Mouse (Mus musculus) MEL (cell line): ENCODE measurements at regions not wholly inside any gene's neighbourhood (a gene's known extent, or its start where the extent isn't known, plus 50 kb on each side); places are given as distances from the start of the nearest gene placed in this dataset.

ENCODE experiments used
- DNase-seq: peaks from one replicate; pipeline ENCODE4 v3.0.0; 2011; ENCODE audit warnings: low read depth, low spot score
- H3K27ac ChIP-seq: 2 replicates; pipeline ENCODE4 v1.5.1; 2012; ENCODE audit warnings: low read depth, mild to moderate bottlenecking, control low read depth, low read length, moderate library complexity; ENCODE audit not compliant: control insufficient read depth
- H3K27me3 ChIP-seq, 2 experiments: fragments of 150-350 bp in 1 of 2; sonication (generic) in 1 of 2; 2 replicates each; pipeline ENCODE4 v1.6.1; 2012; ENCODE audit warnings: low read length in 2 of 2, mild to moderate bottlenecking in 2 of 2, improper control_type of control experiment in 1 of 2, moderate library complexity in 1 of 2; ENCODE audit not compliant: insufficient read depth in 2 of 2, control insufficient read depth in 1 of 2
- H3K36me3 ChIP-seq, 2 experiments: 2 replicates each; pipeline ENCODE4 v1.6.1; 2012 to 2014; ENCODE audit warnings: low read length in 2 of 2, improper control_type of control experiment in 1 of 2, inconsistent platforms in 1 of 2, mild to moderate bottlenecking in 1 of 2; ENCODE audit not compliant: insufficient read depth in 2 of 2, control insufficient read depth in 1 of 2
- H3K4me1 ChIP-seq, 2 experiments: fragments of 150-350 bp in 1 of 2; sonication (generic) in 1 of 2; 2 replicates each; pipeline ENCODE4 v1.6.1; 2012; ENCODE audit warnings: low read length in 2 of 2, improper control_type of control experiment in 1 of 2, mild to moderate bottlenecking in 1 of 2; ENCODE audit not compliant: insufficient read depth in 2 of 2, control insufficient read depth in 1 of 2
- H3K4me3 ChIP-seq, 2 experiments: fragments of 150-350 bp in 1 of 2; sonication (generic) in 1 of 2; 2 replicates each; pipeline ENCODE4 v1.5.1; 2012; ENCODE audit warnings: low read depth in 2 of 2, low read length in 2 of 2, mild to moderate bottlenecking in 2 of 2, moderate library complexity in 2 of 2, control low read depth in 1 of 2, improper control_type of control experiment in 1 of 2; ENCODE audit not compliant: control insufficient read depth in 1 of 2, insufficient read depth in 1 of 2
- H3K79me2 ChIP-seq: 2 replicates; pipeline ENCODE4 v1.6.1; 2012; ENCODE audit warnings: mild to moderate bottlenecking, low read length, moderate library complexity; ENCODE audit not compliant: control insufficient read depth, poor library complexity, insufficient read depth
- H3K9ac ChIP-seq: 2 replicates; pipeline ENCODE4 v1.6.1; 2012; ENCODE audit warnings: low read depth, mild to moderate bottlenecking, control low read depth, low read length, moderate library complexity; ENCODE audit not compliant: control insufficient read depth, poor library complexity, severe bottlenecking
- H3K9me3 ChIP-seq: fragments of 150-350 bp; sonication (generic); replicated peaks from 2 replicates; pipeline ENCODE4 v1.6.1; 2012; ENCODE audit warnings: mild to moderate bottlenecking, low read length, improper control_type of control experiment, moderate library complexity; ENCODE audit not compliant: insufficient read depth
- BHLHE40 ChIP-seq: IDR thresholded peaks from 2 replicates; pipeline ENCODE4 v1.6.1; 2012; ENCODE audit warnings: low read depth, mild to moderate bottlenecking, inconsistent platforms, low read length, improper control_type of control experiment, borderline replicate concordance
- CHD1 ChIP-seq: IDR thresholded peaks from 2 replicates; pipeline ENCODE4 v1.6.1; 2012; ENCODE audit warnings: low read depth, mild to moderate bottlenecking, inconsistent platforms, low read length, improper control_type of control experiment
- CHD2 ChIP-seq: IDR thresholded peaks from 2 replicates; pipeline ENCODE4 v1.6.1; 2011; ENCODE audit warnings: low read length, improper control_type of control experiment
- E2F4 ChIP-seq: IDR thresholded peaks from 2 replicates; pipeline ENCODE4 v1.6.1; 2011; ENCODE audit warnings: low read depth, low read length, improper control_type of control experiment, borderline replicate concordance
- GABPA ChIP-seq: IDR thresholded peaks from 2 replicates; pipeline ENCODE4 v1.6.1; 2012; ENCODE audit warnings: low read depth, mild to moderate bottlenecking, inconsistent platforms, low read length, improper control_type of control experiment, moderate library complexity
- GATA1 ChIP-seq: IDR thresholded peaks from 2 replicates; pipeline ENCODE4 v1.6.1; 2011; ENCODE audit warnings: low read depth, low read length, improper control_type of control experiment
- MAZ ChIP-seq: IDR thresholded peaks from 2 replicates; pipeline ENCODE4 v1.6.1; 2012; ENCODE audit warnings: low read depth, mild to moderate bottlenecking, inconsistent platforms, low read length, improper control_type of control experiment
- MEF2A ChIP-seq: IDR thresholded peaks from 2 replicates; pipeline ENCODE4 v1.6.1; 2014; ENCODE audit warnings: low read depth, mild to moderate bottlenecking, inconsistent platforms, low read length, improper control_type of control experiment; ENCODE audit not compliant: poor library complexity, insufficient replicate concordance, severe bottlenecking; ENCODE audit errors: extremely low read depth
- MYC ChIP-seq: IDR thresholded peaks from 2 replicates; pipeline ENCODE4 v1.6.1; 2011; ENCODE audit warnings: low read depth, mild to moderate bottlenecking, low read length, improper control_type of control experiment, moderate library complexity
- NELFE ChIP-seq: IDR thresholded peaks from 2 replicates; pipeline ENCODE4 v1.6.1; 2011; ENCODE audit warnings: low read depth, low read length, improper control_type of control experiment
- NRF1 ChIP-seq: IDR thresholded peaks from 2 replicates; pipeline ENCODE4 v1.6.1; 2014; ENCODE audit warnings: low read depth, mild to moderate bottlenecking, inconsistent platforms, low read length, improper control_type of control experiment, moderate library complexity; ENCODE audit not compliant: poor library complexity, insufficient read depth, severe bottlenecking
- RAD21 ChIP-seq: IDR thresholded peaks from 2 replicates; pipeline ENCODE4 v1.6.1; 2011; ENCODE audit warnings: mild to moderate bottlenecking, low read depth, low read length, improper control_type of control experiment
- RCOR1 ChIP-seq: IDR thresholded peaks from 2 replicates; pipeline ENCODE4 v1.6.1; 2012; ENCODE audit warnings: low read depth, mild to moderate bottlenecking, inconsistent platforms, low read length, improper control_type of control experiment
- SIN3A ChIP-seq: IDR thresholded peaks from 2 replicates; pipeline ENCODE4 v1.6.1; 2012; ENCODE audit warnings: low read length, improper control_type of control experiment, inconsistent platforms
- TAL1 ChIP-seq: IDR thresholded peaks from 2 replicates; pipeline ENCODE4 v1.6.1; 2012; ENCODE audit warnings: mild to moderate bottlenecking, inconsistent platforms, low read length, moderate library complexity, mixed read lengths
- TCF12 ChIP-seq: IDR thresholded peaks from 2 replicates; pipeline ENCODE4 v1.6.1; 2014; ENCODE audit warnings: low read depth, mild to moderate bottlenecking, inconsistent platforms, low read length, improper control_type of control experiment, moderate library complexity
- ZC3H11A ChIP-seq: IDR thresholded peaks from 2 replicates; pipeline ENCODE4 v1.6.1; 2012; ENCODE audit warnings: low read depth, mild to moderate bottlenecking, inconsistent platforms, low read length, improper control_type of control experiment
- ZMIZ1 ChIP-seq: IDR thresholded peaks from 2 replicates; pipeline ENCODE4 v1.6.1; 2012; ENCODE audit warnings: low read depth, mild to moderate bottlenecking, inconsistent platforms, low read length, improper control_type of control experiment, moderate library complexity
- ZNF384 ChIP-seq: IDR thresholded peaks from 2 replicates; pipeline ENCODE4 v1.6.1; 2012; ENCODE audit warnings: low read depth, mild to moderate bottlenecking, inconsistent platforms, low read length, improper control_type of control experiment

DNA sequence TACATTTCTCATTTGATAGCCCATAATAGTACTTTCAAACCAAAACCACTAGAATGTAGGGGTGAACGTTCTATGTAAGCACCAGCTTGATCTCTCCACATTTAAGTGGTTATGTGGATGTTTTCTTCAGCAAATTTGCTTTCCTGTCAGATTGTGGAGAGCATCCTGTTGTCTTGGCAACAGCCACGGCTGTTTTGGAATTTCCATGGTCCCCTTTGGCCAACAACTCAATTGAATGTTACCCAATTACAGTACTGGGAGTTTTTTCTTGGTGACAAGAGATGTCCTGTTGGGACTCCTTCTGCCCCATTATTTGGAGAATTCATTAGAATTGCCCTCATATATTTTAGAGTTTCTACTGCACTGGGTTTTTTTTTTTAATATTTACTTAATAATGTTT is 503.2 kb downstream of the Ndufa4 start:
- no peaks in the 10 kb centered on the region for H3K4me1 ChIP-seq
- no peaks in the 10 kb centered on the region for H3K36me3 ChIP-seq
- H3K4me3 ChIP-seq: no peak overlapping the region
- no peak overlapping the region for H3K9ac ChIP-seq
- no peak overlapping the region for H3K27ac ChIP-seq
- TF ChIP-seq CHD2 (no peak), CHD1 (no peak), GABPA (no peak), TCF12 (no peak), GATA1 (no peak), ZMIZ1 (no peak), RCOR1 (no peak), RAD21 (no peak), ZNF384 (no peak)
- no peaks in the 10 kb centered on the region for H3K79me2 ChIP-seq
- H3K9me3 ChIP-seq: no peaks in the 10 kb centered on the region
- DNase-seq: no peak
- H3K27me3 ChIP-seq: no peaks in the 10 kb centered on the region

DNA sequence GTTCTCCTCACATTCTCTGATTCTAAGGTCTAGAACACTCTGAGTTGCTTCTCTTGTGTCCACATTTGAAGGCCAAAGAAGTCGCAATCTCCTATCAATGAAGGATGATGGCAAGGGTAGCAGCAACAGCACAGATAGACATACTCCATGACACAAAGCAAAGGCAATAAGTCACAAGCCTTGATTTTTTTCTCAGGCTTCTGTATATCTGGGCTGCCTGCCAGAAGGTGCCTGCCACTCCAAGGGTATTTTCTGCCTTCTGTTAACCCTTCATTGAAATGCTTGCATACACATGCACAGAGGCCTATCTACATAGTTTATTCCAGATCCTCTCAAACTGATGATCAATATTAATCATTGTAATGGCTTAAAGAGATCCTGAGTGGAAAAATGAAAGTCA is 548.2 kb downstream of the Ndufa4 start:
- Histone ChIP-seq H3K27ac (no peak overlapping the region), H3K9ac (no peak overlapping the region), H3K36me3 (no peaks in the 10 kb centered on the region), H3K4me1 (no peaks in the 10 kb centered on the region)
- no peak for DNase-seq
- TF ChIP-seq MEF2A (no peak), TCF12 (no peak), GATA1 (no peak), NRF1 (no peak), TAL1 (no peak), E2F4 (no peak), MAZ (no peak), RCOR1 (no peak), SIN3A (no peak), MYC (no peak), NELFE (no peak), ZC3H11A (no peak), BHLHE40 (no peak)
- TF ChIP-seq, all 39 proteins: peak for 0
- Histone ChIP-seq H3K9me3 (no peaks in the 10 kb centered on the region), H3K79me2 (no peaks in the 10 kb centered on the region), H3K27me3 (no peaks in the 10 kb centered on the region), H3K4me3 (no peak overlapping the region)
